Mouse (Mus musculus) cerebellum, postnatal 10 days (tissue): ENCODE measurements around the gene Fam57b.

Experiments
- DNase-seq, 2 experiments: peaks; one replicate each; pipeline ENCODE4 v3.0.0; 2021; ENCODE audit warnings: mixed read lengths in 2 of 2

Fam57b gene

GRCm38 (mm10) chr7:126799468-126800268 is 2.2 kb downstream of the Fam57b start:
- peak; percentile 75 to 80 for DNase-seq

GRCm38 (mm10) chr7:126800269-126801056 is 3.0 kb downstream of the Fam57b start:
- no peak for DNase-seq

- DNase-seq = no peak
Measured at GRCm38 (mm10) chr7:126801057-126801422, 3.6 kb downstream of the Fam57b start.

GRCm38 (mm10) chr7:126802134-126802889 is 4.8 kb downstream of the Fam57b start:
- DNase-seq = no peak

GRCm38 (mm10) chr7:126803181-126803580 is 5.7 kb downstream of the Fam57b start:
- no peak for DNase-seq

GRCm38 (mm10) chr7:126803751-126804150 is 6.3 kb downstream of the Fam57b start:
- no peak for DNase-seq

GRCm38 (mm10) chr7:126806956-126807355 is 9.5 kb downstream of the Fam57b start:
- no peak for DNase-seq

- DNase-seq = no peak
Measured at GRCm38 (mm10) chr7:126807405-126807804, 9.9 kb downstream of the Fam57b start.

- peak; percentile 91 to 94 for DNase-seq
Measured at GRCm38 (mm10) chr7:126808703-126809455, 11.4 kb downstream of the Fam57b start.

- no peak for DNase-seq
Measured at GRCm38 (mm10) chr7:126809723-126810369, 12.4 kb downstream of the Fam57b start.

GRCm38 (mm10) chr7:126815726-126816222 is 18.3 kb downstream of the Fam57b start:
- DNase-seq = no peak

- DNase-seq = no peak
Measured at GRCm38 (mm10) chr7:126816494-126816893, 19.0 kb downstream of the Fam57b start.

- no peak for DNase-seq
Measured at GRCm38 (mm10) chr7:126817595-126817994, 20.1 kb downstream of the Fam57b start.

- DNase-seq = no peak
Measured at GRCm38 (mm10) chr7:126818818-126819217, 21.4 kb downstream of the Fam57b start.

GRCm38 (mm10) chr7:126821835-126822511 is 24.5 kb downstream of the Fam57b start:
- peak; percentile 95 to 97 for DNase-seq

- peak; percentile 61 to 71 for DNase-seq
Measured at GRCm38 (mm10) chr7:126822741-126823140, 25.3 kb downstream of the Fam57b start.

- peak; percentile 86 to 89 for DNase-seq
Measured at GRCm38 (mm10) chr7:126823202-126823711, 25.8 kb downstream of the Fam57b start.

- peak; percentile 54 to 69 for DNase-seq
Measured at GRCm38 (mm10) chr7:126823940-126824339, 26.5 kb downstream of the Fam57b start.

GRCm38 (mm10) chr7:126825403-126825802 is 27.9 kb downstream of the Fam57b start:
- no peak for DNase-seq

GRCm38 (mm10) chr7:126825952-126826351 is 28.5 kb downstream of the Fam57b start:
- DNase-seq = no peak

GRCm38 (mm10) chr7:126831539-126831938 is 34.1 kb downstream of the Fam57b start, which contains the start of gene 4930451I11Rik:
TSS of gene 4930451I11Rik (minus strand) at chr7:126831639.
- no peak for DNase-seq
